Mouse (Mus musculus) lung, postnatal 4 days (tissue): ENCODE data around the gene Cel.

Source experiments
- DNase-seq, 2 experiments: peaks; one replicate each; pipeline ENCODE4 v3.0.0; 2021

Cel gene

DNA sequence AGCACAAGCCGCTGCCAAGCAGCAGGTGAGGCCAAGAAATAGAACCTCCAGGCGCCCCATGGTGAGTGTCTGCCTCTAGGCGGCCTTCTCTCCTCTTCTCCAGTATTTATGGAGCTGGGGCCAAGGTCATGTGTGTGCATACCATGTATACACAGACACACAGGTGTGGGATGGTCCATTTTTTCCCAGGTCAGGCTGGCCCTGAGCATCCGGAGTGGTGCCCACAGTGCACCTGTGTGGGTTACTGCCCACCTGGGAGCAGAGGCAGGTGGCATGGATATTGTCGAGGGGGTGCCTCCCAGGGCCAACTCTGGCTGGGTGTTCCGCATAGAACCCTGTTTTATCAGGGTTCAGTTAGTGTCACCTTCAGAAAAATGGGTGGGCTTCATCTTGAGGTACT is at the start of gene Cel:
Gene Cel (minus strand): TSS at position 101 of the 400 bp plus-strand sequence.
- DNase-seq = no peak

DNA sequence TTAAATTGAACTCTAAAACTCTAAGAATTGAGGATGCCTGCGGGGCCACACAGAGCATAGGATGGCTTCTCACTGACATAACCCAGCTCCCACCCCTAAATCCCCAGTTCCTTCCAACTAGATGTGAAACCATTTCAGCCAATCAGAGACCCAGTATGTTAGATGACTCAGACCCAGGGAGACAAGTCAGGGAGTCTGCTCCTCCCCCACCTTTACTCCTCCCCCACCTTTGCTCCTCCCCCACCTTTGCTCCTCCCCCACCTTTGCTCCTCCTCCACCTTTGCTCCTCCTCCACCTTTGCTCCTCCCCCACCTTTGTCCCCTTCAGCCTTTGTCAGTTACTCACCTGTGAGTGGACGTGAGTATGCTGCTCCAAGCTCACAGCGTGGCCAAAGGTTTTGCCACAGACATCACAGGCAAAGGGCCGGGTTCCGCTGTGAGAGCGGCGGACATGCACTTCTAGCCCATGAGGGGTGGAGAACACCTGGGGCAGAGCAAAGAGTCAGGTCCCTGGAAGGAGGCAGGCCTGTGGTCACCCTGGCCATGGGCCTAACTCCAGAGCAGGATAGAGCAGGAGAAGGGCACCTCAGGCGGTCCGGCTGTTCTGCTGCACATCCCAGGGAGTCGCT is 49.3 kb upstream of the Cel start:
- no peak for DNase-seq

DNA sequence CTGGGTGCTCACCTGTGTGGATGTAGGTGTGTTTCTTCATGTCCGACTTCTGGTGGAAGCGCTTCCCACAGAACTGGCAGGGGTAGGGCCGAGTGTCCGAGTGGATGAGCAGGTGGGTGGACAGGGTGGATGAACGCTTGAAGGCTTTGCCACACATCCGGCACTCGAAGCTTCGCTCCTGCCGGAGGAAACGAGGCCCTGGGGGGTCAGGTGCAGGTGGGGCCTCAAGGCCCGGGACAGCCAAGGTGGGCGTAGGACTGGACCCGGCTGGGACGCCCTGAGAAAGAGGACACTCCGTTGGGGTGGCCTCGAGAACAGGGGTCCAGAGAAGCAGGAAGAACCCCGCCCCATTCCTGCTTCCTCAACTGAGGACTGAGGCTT is 48.2 kb upstream of the Cel start:
- DNase-seq = no peak

DNA sequence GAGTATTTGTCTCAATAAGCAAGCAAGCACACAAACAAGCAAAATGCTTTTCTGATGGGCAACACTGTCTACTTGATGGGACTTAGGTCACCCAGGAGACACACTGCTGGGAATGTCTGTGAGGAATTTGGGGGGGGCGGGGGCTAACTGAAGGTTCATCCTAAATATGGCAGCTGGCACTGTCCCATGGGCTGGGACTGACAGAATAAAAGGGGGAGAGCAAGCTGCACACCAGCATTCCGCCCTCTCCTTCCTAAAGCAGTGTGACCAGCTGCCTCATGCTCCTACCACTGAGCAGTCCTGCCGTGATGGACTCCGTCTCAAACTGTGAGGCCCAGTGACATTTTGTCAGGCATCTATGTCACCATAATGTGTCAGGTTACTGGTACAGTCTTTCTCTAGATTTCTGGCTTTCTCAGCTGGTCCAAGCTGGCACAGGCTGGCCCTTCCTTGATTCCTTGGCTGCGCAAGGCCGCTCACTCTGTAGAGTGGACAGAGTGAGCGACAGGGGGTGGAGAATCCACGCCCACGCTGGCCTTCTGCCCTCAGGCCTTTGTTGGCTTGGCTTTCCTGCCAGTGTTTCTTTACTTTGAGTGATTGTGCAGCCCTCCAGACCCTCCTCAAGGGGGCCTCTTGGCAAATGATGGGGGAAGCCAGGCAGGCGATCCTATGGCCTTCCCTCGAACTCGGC is 47.7 kb upstream of the Cel start:
- DNase-seq = peak in 1 of 2 experiments; percentile 36

DNA sequence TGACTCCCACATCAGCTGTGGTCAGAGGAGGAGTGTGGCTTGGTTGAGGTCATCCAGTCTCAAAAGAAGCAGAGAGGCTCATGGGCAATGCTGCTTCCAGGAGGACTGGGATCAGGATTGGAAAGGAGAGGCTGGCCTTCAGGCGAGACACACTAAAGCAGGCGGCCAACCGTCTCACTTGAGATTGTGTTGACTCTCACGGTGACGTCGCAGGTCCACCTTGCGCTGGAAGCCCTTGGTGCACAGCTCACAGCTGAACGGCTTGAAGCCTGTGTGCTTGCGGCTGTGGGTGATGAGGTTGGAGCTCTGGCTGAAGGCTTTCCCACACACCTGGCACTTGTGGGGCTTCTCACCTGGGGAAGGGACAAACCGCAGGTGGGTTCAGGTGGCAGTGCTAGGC is 46.6 kb upstream of the Cel start:
- DNase-seq = no peak

DNA sequence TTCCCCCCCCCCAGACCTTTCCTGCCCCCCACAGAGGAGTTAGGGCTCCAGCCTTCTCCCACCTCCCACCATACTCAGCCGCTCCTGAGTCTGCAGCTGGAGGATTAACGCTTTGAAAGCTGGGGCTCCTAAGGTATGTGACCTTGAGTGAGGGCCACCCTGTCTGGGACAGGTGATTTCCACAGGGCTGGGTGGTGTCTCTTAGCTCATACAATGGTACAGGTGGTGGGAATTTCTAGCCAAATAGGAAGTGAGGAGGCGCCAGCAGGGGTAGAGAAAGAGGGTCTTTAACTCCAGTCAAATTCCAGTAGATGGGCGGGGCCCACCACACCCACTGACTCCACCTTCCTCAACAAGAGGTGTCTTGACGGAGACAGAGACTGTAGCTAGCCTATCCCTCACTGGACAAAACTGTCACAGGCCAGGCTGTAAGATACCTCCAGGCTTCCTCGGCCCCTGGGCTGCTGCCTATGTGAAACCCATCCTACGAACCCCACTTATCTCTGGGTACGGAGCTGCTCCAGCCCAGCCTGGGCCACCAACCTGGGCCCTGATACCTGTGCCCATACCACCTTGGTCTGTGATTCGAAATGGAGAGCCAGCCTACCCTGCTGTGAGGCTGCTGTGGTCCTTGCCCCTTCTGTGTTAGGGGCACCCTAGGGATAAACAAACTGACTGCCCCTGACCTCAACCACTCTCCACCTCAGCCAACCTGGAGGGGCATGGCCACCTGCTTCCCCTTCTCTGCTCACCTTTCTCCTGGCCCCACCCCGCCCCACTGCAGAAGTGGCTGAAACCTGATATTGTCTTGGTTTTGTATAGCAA is 44.4 kb upstream of the Cel start:
- no peak for DNase-seq

DNA sequence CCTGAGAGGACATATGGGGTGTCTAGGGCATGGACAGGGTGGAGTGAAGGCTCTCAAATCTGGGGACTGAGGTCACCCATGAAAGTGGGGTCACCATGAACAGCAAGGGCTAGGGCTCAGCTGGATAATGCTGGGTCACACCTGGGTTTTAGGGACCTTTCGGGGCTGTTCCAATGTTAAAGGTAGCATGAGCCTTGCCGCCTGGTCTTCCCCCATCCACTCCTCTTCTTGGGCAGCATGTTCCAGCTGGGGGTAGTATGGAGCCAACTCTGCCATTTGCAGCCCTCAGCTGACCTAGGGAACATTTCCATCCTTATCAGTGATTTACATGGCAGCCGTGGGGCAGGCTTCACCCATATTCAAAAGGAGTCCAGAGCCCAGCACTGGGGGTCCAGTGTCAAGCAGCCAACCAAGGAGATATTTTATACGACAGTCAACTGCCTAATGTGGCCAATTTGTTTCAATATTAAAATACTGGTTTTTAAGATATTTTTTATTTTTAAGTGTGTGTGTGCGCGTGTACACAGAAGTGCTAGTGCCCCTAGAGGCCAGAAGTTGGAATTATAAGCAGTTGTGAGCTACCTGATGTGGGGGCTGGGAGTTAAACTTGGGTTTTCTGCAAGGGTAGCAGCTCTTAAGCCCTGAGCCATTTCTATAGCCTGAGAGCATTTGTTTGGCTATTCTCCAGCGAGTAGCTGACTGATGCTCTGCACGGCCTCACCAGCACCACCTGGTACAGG is 43.6 kb upstream of the Cel start:
- DNase-seq = no peak

DNA sequence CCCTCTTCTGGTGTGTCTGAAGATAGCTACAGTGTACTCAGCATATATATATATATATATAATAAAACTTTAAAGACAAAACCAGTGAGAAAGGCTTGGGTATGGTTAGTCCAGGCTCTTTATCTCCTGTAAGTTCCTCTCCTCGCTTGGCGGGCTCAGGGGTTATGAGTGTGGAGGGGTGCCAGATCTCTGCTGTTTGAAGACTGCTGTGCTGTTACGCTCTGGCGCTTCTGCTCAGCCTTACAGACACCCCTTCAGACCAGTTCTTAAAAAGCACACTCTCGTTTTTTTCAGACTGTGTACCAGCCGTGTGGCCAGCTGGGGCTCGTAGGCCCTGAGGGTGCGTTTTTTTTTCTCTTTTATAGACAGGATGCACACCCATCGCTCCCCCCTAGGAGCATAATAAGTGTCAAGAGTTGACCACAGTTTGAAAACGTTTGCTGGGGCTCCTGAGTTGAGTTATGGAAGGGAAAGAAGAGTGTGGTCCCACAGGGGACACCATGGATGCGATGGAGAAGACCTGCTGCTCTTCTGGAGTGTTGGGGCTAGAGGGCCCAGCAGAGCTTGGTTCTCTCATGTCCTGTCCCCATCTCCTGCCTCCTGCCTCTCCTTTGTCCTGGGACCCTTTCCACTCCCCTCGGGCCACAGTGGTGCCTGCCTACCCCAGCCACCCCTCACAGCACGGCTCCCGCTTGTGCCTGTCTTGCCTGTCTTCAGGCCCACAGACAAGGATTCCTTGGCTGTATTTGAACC is 42.8 kb upstream of the Cel start:
- DNase-seq = no peak

DNA sequence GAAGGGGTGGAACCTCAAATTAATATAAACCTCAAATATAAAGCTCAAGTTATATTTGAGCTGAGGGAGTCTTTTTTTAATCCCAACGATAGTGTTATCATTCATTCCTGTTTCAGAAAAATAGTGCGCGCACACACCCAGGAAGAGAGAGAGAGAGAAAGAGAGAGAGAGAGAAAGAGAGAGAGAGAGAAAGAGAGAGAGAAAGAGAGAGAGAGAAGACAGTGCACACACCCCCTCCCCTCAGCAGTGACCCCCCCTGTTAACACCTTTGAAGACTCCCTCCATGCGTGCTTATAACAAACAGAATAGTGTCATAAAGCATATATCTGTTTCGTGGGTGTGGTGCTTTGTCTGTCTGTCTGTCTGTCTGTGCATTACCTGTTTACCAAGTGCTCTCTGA is 40.3 kb upstream of the Cel start:
- no peak for DNase-seq

DNA sequence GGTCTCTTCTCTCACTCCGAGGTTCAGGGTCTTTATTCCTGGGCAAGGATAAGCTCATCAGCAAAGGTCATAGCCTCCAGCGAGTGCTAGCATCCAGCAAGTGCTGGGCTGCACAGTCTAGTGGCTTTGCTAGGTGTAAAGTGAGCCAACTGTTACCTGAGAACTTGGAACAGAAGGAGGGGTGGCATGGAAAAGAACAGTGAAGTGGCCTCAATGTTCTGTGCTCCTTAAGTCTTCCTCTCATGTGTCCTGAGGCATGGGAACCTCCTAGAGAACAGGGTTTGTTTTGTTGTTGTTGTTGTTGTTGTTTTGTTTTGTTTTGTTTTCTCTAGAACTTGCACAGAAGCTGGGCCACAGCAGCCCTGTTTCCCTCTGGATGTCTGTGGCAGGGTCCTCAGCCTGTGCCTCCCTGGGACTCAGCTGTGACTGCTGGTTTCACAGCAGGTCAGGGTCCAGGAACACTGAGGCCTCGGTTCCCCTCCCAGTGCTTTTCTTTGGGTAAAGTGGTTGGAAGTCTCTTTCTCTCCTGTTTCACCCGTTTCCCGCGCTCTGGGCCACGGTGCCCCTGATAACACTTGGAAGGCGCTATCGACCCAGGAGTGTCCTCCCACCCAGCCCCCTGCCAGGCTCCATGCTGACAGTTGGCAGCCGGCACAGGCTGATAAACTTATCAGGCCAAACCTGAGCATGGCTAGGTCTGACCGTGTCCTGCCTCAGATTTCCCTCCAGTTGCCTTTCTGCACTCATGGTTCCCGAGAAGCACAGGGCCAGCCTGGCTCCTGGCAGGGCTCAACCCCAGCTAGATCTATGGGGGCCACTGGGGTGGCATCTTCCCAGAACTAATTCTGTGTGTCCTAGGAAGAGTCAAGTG is 38.8 kb upstream of the Cel start:
- DNase-seq = no peak

DNA sequence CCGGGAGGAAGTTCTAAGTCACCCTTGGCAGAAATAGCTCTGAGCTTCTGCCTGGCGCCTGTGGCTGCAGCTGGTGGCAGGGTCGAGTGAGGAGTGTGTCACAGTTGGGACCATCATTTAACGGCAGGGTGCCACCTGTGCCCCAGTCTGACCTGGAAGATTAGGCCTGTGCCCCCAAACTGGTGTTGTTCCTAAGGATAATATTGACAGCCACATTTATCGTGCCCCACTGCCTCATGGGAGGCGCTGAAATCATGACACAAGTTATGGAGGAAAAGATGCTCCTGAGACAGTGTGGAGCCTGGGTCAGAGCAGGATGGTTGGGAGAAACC is 36.3 kb upstream of the Cel start:
- no peak for DNase-seq

DNA sequence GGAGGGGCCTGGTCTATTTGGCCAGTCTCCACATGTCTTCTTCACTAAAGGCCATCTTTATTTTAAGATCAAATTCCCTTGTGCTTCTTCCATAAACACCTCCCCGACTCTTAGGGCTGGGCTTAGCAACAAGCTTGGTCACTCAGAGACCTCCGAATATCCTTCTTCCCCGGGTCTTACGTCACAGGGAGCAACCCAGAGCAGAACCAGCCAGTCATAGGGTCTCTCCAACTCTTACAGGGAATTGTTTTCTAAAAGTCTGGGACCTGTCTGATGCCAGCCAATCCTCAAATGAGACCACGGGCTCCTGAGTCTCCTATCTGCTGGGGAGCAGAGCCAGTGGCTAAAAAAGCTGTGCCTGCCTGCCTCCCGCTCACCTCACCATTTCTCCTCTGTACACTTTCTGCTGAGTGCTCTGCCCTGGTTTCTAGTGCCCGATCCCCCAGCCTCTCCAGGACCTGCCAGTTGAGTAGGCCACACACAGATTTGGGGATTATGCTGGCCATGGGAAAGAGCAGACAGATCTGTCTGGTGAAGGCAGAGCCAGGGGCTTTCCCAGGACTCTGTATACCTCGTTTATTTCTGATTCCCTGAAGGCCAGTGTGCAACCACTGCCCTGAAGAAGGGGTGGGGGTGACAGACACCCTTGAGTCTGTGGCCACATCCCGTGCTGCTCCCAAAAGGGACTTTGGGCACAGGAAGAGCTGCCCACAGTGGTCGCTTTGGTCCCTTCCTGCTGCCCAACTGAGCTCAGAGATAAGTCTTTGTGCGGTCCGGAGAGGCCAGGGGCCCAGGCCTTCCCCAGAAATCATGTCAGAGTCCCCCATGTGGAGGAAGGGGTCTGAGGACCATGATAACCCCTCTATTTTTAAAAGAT is 35.7 kb upstream of the Cel start:
- DNase-seq = no peak

DNA sequence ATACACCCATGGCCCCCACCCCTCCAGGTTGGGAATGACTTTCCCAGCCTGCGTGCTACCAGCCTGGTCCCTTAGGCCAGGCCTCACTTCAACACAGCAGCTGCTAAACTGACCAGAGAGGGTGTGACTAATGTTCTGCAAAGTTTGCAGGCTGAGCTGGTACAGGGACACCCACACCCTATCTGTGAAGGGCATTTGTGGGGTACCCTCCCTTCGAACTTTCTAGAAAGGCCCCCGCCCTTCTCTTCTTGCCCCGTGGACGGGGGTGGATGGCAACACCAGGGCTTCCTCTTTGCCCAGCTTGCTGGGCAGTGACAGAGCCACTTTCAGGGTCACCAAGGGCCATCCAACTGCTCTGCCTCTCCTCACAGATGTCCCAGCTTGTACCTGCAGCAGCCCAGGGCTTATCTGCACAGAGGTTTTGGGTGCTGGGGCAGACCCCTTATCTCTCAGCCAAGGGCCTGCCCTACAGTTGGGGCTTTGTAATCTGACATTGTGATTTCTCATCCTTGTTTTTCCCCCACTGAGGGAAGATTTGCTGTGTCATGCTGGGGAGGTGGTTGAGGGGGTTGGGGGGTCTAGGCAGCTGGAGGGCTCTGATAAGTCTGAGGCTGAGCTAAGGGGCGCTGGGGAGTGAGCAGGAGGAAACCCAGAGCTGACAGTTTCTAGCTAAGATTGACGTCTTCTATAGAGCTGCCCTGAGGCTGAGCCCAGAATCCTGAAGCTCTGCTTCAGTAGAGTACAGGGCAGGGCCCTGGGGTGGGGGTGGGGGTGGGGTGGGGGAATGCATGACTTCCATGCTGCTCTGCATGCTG is 34.7 kb upstream of the Cel start:
- DNase-seq = no peak

DNA sequence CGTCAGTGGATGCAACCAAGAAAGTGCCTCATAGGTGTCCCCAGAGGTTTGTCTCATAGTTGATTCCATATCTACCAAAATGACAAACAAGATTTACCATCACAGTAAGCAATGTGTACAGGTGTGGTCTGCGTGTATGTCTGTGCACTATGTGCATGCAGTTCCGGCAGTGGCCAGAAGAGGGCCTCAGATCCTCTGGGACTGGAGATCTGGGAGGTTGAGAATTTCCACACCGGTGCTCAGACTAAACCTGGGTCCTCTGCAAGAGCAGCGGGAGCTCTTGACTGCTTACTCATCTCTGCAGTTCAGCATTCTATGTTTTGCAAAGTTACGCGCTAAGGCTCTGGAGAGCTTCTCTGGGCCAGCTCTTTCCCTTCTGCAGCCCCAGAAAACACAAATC is 33.8 kb upstream of the Cel start:
- no peak for DNase-seq

DNA sequence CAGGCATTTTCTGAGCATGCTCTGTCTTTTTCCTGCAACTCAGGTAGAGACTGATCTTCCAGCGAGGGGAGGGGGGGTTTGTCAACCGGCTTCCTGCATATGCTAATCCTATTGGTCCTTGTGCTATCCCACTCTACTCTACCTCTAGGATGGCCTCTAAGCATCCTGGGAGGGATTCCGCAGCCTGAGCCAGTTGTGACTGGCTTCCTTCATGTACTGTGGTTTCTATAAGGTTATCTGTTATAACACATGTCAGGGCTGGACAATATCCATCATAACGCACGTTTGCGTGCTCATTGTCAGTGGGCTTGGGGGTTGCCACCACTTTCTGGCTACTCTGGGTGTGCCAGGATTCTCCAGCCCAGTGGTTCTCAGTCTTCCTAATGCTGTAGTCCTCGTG is 32.8 kb upstream of the Cel start:
- no peak for DNase-seq

DNA sequence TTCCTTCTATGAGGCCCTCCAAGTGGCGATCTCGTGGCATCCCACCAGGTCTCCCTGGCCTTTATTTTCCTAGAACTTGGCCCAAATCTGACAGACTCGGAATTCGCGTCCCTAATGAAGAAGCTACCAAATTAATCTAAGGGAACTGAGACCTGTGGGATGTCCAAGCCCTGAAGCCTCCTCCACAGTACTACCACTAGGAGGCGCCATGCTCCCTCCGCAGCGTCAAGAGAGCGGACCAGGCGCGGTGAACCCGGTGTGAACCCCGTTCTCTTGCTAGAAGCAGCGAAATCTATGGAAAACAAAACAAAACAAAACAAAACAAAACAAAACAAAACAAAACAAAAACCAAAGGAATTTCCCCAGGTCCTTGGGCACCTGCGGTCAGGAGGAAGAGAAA is 29.6 kb upstream of the Cel start:
- peak; percentile 51 to 77 for DNase-seq

DNA sequence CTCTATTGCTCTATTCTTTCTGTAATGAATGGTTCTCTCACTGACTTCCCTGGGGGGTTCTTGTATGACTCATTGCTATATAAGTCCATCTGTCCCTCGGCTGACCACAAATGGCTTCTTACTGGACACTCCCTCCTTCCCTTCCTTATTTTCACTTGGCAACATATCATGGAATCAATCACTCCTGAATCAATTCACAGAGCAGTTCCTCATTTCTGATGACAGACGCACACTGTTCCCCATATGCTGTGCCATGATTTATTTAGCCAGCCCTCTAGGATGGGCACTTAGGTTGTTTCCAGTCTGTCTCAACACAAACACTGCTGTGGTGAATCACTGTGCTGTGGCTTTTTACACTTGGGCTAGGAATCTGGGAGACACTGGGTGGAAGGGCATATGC is 28.3 kb upstream of the Cel start:
- no peak for DNase-seq

DNA sequence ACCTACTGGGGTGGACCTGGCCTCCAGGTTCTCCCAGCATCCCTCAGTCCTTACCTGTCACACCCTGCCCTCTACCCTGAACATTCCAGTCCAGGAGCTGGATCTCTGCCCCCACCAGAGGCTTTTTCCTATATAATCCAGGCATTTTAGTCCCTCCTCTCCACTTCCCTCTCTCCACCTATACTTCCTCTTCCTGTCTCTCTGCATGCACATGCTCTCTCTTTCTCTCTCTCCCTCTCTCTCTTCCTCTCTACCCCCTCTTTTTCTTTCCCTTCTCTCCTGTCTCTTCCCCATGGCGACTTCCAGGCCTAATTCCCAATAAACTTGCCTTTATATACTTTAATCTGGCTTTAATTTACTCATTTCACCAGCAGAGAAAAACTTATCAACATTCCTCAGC is 25.4 kb upstream of the Cel start:
- no peak for DNase-seq

DNA sequence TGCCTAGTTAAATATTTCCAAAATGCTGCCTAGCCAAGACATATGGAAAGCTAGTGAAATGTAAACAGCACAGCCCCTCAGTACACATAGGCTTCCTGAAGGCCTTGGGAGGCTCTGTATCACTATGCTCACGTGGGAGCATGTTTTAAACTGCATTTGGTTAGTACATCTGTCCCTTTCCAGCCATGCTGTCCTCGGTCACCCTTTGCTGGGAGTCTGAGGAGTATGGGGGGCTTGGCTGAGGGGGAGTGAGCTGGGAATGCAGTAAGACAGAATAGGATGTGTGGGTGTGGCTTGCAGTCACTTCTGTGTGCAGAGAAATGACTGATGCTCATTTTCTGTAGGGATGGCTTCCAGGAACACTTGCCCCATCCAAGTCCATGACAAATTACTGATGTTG is 22.5 kb upstream of the Cel start:
- DNase-seq = no peak

DNA sequence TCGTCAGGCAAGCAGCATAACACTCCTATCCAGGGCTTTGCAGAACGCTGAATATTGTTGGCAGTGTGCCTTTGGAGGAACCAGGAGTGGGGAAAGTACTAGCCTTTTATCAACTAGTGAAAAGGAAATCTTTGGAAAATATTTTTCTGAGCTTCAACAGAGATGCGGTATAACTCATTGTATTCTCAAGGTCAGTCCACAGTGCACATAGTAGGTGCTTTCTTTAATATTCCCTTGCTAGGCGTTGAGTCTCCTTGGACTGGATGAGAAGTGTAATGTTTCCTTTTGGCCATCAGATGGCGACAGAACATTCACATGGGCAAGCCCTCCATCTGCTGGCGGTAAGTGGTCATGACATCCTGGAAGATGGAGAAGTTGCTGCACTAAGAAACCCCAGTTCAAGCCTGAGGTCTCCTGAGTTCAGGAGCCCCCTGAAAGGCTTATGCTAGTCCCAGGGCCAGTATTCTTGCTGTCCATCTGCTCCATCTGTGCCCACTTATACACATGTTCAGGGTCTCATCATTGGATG is 21.9 kb upstream of the Cel start:
- peak; percentile 69 to 84 for DNase-seq
